Mouse (Mus musculus) embryo, embryonic 11.5 days (tissue): ENCODE results near the gene Dusp6.

Source experiments
- DNase-seq: peaks from one replicate; pipeline ENCODE4 v3.0.0-alpha.2; 2012; ENCODE audit warnings: low read depth, low spot score

Gene Dusp6

DNA sequence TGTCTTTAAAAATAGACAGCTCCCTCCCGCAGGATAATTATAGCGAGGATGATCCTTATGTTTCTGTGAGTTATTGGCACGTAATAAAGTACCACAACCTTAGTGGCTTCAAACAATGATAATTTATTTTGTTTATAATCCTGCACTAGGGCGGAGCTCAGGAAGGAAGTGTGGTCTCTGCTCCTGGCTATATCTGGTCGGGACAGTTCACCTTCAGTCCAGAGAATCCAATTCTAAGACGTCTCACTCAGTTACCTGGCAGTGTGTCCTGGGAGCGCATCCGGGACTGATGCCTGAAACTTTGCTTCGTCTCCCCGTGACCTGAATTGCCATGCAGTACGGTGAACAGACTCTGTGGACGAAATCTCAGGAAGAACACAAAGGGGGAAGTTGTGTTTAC is 10.0 kb downstream of the Dusp6 start:
- no peak for DNase-seq

DNA sequence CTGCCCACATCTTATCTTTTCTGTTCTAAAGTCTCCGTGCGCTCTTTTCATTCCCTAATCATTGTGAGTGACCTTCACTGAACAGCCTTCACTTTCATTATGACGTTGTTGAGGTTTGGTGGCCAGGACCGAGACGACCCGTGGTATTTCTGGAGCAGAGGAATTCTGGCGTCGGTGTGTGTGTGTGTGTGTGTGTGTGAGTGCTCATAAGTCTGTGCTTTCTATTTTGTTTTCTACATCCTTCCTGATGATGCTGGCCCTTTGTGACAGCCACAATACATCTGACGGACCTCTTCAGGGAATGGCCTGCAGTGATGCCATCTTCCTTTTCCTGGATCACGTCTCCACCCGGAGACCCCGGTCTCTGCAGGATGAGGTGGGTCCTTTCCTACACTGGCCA is 11.6 kb downstream of the Dusp6 start:
- DNase-seq: no peak

DNA sequence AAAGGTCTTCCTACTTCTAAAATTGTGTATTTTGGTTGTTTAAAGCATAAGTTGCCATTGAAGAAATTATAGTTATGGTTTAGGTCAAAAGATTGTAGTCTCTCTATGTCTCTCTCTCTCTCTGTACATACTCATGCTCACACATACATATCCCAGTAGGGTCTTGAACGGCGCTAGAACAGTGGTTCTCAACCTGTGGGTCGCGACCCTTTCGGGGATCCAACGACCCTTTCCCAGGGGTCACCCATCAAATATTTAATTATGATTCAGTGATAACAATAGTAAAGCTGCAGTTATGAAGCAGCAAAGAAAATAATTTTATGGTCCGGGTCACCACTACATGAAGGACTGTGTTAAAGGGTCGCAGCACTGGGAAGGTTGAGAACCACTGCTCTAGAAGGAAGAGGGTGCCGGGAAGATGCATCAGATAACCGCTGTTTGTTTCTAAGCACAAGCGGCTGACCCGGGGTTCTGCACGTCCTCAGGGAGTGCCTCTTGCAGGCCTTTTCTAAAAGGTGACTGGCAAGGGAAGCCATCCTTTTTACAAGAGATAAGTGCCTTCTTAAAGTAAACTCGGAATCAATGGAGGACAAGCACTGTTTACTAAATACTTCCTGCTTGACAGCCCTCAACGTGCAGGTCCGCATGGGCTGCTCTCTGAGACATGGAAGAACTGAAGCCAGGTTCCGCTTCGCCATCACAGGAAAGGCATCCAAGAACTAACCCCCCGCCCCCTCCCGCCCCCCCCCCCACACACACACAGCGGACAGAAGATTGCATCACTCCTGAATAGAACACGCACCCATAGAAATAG is 16.2 kb downstream of the Dusp6 start:
- DNase-seq: no peak

DNA sequence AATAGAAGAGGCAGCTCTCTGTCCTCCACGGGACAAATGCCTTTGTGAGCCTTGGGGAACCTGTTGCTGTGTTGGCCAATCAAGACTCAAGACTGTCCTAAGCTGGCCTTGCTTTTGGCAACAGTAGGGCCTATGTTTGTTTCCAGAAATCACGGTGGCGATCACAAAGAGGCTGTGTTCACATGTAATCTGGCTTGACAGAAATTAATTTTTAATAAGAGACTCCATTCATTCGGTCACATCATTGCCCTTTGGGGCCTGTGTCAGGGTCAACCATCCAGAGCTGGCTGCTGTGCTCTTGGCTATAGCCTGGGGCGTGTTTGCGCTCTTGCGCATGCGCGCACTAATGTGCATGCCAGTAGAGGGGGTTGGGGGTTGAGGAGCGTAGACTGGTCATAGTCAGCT is 21.0 kb downstream of the Dusp6 start:
- no peak for DNase-seq

DNA sequence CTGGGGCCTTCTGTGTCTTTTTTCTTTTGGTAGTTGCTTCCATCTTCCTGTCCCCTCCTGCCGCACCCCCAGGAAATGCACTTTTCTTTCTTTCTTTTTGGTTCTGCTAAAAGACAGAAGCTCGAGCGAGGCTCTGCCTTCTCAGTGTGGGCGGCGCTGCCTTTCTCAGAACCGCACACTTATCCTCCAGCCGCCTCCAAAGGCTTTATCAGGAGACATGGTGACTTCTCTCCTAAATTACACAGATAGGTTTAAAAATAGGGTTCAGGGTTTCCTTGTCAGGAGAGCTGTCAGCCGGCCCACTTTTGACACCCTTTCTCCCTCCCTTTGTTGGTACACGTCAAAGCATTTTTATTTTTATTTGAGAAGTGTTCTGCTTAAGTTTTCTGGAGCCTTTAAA is 21.9 kb downstream of the Dusp6 start:
- DNase-seq: no peak

DNA sequence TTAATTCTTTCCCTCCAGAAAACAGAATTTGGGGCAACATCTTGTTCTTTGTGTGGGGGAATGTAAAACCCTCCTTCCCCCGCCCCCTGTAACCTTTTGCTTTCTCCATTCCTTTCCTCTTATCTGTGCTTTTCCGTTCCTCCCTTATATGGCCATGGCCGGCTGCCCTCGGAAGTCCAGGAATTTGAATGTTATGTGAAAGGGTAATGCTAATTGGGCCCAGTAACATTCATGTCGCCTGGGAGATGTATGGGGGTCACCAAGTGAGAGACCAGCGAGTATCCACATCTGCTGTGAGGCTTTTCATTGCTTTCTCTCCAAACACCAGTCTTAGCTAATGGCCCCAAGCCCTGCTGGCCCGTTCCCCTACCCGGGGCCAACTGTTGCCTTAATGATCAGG is 22.7 kb downstream of the Dusp6 start:
- DNase-seq: no peak

DNA sequence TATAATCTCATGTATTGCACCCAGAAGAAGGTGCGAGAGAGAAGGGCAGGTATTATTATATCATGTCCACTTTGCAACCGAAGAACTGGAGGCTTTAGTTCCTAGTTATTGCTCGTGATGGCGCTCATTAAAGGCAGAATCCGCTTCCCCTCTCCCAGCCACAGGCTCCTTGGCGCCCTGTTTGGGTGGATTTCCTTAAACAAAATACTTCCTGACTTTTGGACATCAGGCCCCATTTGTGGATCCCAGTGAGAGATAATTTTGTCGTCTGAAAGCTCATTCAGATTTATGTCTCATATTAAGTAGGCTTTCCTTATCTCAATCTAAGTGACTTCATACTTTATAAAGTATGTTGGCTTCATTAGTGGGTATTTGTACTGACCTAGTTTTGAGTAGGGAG is 23.2 kb downstream of the Dusp6 start:
- no peak for DNase-seq

DNA sequence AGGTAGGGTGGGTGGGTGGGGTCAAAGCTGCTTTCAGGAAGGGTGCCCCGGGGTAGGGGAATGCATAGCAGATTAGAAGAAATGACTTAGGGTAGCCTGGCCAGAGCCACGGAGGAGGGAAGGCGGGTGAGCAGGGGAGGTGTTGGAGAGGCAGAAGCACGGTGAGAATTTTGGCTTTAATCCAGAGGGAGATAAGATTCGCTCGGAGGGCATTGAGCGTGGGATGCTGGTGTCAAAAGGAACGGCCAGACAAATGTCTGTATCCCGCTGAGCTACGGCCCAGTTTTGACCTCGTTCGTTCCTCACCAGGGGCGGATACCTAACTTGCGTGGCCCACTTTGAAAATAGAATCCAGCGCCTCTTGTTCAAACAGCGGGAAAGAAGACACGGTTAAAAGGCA is 23.8 kb downstream of the Dusp6 start:
- no peak for DNase-seq

DNA sequence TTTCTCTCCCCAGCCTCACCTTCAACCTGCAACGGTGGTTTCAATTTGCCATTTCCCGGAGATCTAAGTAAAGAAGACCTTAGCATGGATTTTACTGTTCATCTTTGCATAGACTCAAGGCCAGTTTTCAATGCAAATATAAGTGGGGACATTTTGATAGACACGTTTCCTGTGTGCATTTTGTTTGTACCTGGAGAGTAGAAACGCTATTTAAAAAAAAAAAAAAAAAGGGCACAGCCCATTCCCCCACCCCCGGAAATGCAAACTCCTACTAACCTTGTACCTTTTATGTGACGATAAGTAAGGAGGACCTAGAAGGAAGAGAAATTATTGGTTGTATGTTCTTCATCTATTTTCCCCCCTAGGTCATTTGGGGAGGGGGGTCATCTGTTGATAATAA is 24.2 kb downstream of the Dusp6 start:
- DNase-seq: no peak

DNA sequence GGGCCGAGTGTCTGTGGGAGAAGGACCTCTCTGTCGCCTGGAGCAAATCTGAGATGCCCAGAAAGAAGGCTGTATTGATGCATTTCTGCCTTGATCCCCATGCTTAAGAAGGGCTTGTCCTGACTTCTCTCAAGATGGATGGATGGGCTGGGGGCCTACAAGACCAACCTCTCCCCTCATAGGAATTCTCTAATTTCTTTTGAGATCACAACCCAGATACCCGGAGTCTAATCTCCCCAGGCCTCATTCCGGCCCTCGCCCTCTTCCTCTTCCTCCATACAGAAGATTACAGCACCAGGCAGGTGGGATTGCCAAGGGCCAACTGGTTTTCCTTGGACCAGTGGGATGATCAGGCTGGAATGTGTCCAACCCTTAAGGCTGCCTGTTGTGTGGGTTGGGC is 26.1 kb downstream of the Dusp6 start:
- no peak for DNase-seq

DNA sequence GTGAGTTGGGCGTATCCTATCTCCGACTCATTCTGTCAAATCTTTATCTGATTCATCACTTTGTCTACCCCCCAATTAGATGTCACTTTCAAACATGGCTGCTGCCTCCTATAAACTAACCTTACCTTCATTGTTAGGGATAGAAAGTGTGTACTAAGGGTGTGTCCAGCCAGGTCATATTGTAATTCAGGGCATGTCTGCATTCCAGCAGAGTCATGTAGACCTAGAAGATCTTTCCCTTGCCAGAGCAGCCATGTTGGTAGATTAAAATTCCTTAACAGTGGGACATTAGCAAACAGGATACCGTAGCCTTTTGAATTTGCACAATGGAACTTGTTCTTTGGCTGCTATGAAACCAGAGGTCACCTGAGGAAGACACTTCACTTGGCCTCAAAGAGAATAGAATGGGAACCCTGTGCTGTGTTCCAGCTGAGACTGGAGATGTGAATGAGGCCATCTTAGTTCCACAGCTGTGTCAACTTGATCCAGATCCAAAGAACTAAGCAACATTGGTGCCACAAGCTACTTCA is 30.1 kb downstream of the Dusp6 start:
- no peak for DNase-seq

DNA sequence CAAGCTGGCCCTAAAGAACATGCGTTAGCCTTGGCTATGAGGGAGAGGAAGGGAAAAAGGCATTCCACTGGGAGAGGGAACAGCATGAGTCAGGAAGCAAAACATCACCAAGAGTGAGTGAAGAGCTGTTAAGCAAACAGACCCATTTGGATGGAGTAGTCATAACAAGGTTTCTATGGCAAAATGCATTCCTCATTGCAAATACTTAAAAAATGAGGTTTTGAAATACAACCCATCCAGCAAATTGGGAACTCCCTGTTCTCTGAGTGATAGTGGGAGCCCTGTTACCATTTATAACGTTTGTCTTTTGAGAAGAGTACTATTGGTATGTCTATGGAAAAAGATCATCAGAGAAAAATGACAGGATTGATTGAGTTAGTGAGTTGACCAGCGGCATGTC is 34.7 kb downstream of the Dusp6 start:
- DNase-seq: no peak

DNA sequence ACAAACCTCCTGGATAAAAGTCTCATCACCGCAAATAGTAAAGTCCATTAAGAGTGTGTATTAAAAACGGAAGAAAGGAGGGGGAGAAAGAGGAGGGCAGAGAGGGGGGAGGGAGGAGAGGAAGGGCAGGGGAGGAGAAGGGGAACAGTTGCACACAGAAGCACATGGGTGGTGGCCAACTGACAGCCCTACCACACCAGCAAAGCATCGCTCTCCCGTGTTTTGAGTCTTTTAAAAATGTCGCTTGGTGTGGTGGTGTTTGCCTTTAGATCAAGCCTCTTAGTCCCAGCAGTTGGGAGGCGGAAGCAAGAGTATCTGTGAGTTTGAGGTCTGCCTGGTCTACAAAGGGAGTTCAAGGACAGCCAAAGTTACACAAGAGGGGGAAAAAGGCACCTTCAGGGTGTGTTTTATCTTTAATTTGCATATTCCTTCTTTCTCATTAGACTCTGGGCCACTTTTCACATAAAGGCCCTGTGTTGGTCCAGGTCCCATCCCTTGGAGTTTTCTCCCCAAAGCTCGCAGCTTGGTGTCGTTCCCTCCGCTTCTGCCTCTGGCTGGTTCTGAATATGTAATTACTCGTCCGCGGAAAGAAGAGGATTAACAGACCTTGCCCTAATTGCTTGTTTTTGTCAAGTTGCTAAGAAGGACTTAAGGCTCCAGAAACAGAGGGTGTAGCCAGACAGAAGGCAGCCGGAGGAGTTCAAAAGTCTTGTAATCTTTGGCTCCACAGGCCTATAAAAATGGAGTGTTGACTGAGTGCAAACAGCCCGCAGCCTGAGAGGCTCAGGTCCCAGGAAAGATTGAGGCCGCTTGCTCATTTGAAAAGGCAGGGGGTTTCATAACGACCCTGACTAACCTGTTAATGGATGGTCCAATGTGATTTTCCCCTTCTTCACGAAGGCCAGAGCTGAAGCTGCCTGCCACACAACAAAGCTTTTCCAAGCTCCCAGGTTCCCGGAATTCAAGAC is 35.6 kb downstream of the Dusp6 start:
- DNase-seq: no peak

DNA sequence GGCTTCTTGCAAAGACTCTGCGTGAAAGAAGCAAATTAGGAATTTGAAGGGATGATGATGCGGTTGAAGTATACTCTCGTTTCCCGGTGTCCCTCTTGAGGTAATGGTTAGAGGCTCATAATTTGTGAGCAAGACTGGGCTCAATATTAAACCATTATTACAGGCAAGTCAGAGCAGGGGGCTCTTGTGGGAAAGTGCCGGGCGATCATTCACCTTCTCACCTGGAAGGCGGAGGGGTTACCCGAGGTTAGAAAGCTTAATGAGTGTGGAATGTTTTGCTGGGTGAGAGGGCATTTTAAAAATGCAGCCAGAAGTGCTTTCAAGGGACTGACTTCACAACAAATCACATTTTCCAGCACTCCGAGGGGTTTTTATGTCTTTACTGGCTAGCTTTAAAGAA is 36.3 kb downstream of the Dusp6 start:
- no peak for DNase-seq

DNA sequence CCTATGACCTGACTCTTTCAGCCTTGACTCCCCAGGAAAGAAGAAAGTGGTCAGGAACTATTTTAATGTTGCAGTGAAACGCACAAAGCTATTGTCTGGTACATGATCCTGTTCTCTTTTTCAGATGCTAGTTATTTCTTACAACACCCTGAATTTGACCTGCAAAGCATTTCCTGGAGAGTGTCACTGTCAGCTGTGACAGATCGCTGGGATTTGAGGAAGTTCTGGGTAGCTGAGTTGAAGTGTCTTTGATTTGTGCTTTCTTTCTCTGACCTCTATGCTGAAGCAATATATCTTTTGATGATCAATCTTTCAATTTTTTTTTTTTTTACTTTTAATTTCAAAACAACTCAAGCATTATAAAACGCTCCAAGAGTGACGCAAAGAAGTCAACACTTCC is 39.0 kb downstream of the Dusp6 start:
- no peak for DNase-seq

DNA sequence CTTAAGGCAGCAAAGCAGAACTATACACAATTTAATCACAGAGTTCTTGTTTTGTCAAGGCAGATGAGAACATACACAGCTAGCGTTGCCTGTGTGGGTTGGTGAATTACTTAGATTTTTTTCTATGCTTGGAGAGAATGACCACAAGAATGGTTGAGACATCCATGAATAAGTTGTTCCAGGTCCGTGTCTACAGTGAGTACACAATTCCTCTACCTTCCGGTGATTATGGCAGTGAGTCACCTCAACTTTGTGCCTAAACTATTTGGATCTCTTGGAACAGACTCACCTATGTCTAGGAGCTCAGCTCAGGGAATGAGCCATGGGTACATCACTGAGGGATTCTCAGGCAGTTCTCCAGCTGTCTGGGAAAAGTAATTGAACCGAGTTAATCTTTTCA is 45.8 kb downstream of the Dusp6 start:
- no peak for DNase-seq

DNA sequence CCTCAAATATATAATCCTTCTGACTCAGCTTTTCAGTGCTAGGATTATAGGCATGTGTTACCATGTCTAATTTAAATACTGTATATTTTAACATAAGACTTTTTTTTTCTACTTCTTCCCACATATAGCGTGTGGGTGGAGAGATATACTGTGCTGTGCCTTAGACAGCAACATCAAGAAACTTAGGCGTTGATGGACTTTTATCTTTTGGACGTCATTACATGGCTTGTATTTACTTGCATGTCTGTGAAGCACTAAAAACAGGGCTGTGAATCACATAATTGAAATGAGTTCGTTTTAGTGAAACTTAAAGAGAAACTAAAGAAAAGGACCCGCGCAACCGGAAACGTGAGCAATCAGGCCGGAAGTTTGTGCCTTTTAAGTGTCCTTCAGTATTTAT is 46.6 kb downstream of the Dusp6 start:
- no peak for DNase-seq

DNA sequence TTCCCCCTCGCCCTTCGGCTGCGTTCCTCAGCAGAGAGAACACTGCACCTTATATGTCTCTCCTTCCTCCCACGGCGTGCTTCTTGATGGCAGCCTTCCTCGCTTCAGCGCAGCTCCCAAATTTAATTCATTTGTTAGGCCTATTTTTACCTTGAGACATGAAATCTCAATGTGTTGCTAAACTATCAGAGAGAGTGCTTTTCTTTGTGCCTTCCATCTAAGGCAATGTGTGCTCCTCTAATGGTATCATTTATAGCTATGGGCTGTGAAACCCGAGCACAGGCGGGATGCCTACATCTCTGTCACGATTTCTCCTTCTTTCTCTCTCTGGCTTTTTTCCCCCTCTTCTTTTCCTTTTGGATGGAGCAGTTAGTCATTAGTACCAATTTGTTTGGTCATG is 47.2 kb downstream of the Dusp6 start:
- no peak for DNase-seq

DNA sequence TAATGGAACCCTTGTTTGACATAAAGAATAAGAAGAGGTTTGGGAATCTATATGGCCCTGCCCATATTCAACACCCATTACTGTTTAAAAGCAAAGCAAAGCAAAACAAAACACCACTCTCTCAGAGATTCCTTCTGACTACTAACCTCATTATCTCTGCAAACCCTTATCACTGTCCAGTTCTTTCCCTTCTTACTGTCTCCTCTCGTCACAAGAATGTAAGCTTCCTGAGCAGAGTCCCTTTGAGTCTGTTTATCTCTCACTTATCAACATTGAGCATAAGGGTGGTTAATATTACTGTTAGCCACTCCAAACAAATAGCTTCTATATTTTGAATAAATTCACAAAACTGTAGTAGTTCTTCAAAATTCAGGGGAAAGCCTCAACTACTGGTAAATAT is 48.9 kb downstream of the Dusp6 start:
- no peak for DNase-seq

DNA sequence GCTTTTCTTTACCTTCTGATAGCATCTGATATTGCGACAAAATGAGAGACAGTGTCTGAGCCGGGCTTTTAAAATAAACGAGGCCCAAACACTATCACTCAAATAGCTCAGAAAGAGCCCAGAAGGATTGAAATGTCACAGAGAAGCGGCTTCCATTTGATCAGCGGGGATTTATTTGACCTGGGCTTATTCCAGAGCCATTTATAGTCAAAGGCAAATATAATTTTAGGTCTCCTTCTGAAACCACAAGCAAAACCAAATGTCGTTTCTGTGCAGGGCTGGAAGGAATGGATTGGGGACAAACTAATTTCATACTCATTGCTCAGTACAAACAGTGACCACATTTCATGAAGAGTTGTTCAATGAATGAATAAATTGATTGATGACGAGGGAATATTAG is 51.3 kb downstream of the Dusp6 start:
- no peak for DNase-seq

DNA sequence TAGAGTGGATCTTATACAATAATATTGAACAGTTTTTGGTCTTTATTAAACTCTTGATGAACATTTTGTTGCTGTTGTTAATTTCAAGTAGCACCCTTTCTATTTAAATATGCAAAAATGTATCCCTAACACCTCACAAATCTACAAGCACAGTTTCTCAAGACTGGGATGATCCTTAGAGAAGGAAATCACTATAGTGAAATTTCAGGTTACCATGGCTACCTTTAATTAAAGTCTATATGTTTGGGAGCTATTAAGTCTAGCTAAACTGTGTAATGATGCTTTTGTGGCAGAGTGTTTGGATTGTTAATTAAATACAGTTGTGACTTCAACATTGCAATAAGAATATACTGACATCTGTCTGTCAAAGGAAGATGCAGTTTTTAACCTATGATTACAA is 54.0 kb downstream of the Dusp6 start:
- DNase-seq: no peak
